Mouse (Mus musculus): ENCODE measurements around the gene Tex44.

DNA sequence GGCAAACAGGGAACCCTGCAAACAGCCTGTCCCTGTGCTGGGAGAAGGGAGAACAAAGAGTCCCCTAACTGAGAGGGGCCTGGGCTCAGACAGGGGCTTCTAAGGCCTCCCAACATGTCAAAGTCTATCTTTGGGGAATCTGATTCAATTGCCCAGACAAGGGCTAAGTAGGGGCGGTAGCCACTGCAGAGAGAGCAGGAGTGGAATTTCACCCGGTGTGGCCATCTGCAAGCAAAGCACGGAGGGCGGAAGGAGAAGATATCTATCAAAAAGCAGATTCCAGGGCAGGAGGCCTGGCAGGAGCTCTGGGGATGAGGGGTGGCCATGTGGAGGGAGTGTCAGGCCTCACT lies 38.7 kb downstream of the Tex44 start:
- TF ChIP-seq POLR2A (IDR thresholded peaks at IDR 0.05; ENCODE audit: control insufficient read depth, extremely low read depth, insufficient read depth, low read length, poor library complexity) = no peak
- TF ChIP-seq CTCF (IDR thresholded peaks at IDR 0.05; ENCODE audit: borderline replicate concordance, control insufficient read depth, extremely low read depth, insufficient read depth, low read length, poor library complexity) = no peak

All from thymus, adult 2 months (tissue).